Mouse (Mus musculus) kidney, postnatal 0 days (tissue): Measurements from ENCODE around the gene Znrf1. TPM values are rescaled to one million over a fixed set of nuclear protein-coding genes. Genes with fewer than 3 reads are reported as not detected.

ENCODE experiments used
- ATAC-seq: fragments of 200-750 bp; cut with Nextera tagmentation; replicated peaks from 2 replicates; pipeline ENCODE4 v1.8.0; 2017; ENCODE audit warnings: low read depth, moderate number of reproducible peaks, moderate TSS enrichment, moderate library complexity; ENCODE audit not compliant: low FRiP score
- DNase-seq: peaks from one replicate; pipeline ENCODE4 v3.0.0-alpha.2; 2016; ENCODE audit warnings: low spot score
- H3K27ac ChIP-seq: fragments of 300-500 bp; sonication (generic); 2 replicates; pipeline ENCODE4 v1.5.1; 2014; ENCODE audit warnings: mild to moderate bottlenecking
- H3K27me3 ChIP-seq: fragments of 300-500 bp; sonication (generic); 2 replicates; pipeline ENCODE4 v1.6.1; 2014; ENCODE audit warnings: low read length, mixed read lengths; ENCODE audit not compliant: insufficient read depth
- H3K36me3 ChIP-seq: fragments of 300-500 bp; sonication (generic); 2 replicates; pipeline ENCODE4 v1.6.1; 2014; ENCODE audit warnings: low read length, mixed read lengths; ENCODE audit not compliant: insufficient read depth
- H3K4me1 ChIP-seq: fragments of 300-500 bp; sonication (generic); replicated peaks from 2 replicates; pipeline ENCODE4 v1.6.1; 2014; ENCODE audit warnings: antibody characterized with exemption, low read length, mixed read lengths; ENCODE audit not compliant: insufficient read depth
- H3K4me2 ChIP-seq: fragments of 300-500 bp; sonication (generic); 2 replicates; pipeline ENCODE4 v1.6.1; 2014; ENCODE audit warnings: mild to moderate bottlenecking, low read length, moderate library complexity, mixed read lengths
- H3K4me3 ChIP-seq: fragments of 300-500 bp; sonication (generic); replicated peaks from 2 replicates; pipeline ENCODE4 v1.5.1; 2014; ENCODE audit warnings: low read depth, low read length
- H3K9ac ChIP-seq: fragments of 300-500 bp; sonication (generic); 2 replicates; pipeline ENCODE4 v1.6.1; 2014; ENCODE audit warnings: low read depth, low read length
- H3K9me3 ChIP-seq: fragments of 300-500 bp; sonication (generic); replicated peaks from 2 replicates; pipeline ENCODE4 v1.6.1; 2016; ENCODE audit warnings: low read length, inconsistent platforms, mixed read lengths
- CTCF ChIP-seq: IDR thresholded peaks from 2 replicates; pipeline ENCODE4 v1.5.1; 2016; ENCODE audit warnings: antibody characterized with exemption, low read depth, mild to moderate bottlenecking, moderate library complexity
- WGBS: fragments of 180-500 bp; shearing (Covaris S2); extraction: QIAGEN DNeasy Blood & Tissue Kit; methylation state at CpG from one replicate; pipeline ENCODE4 v1.1.7; 2014; 5-methylcytosine and 5-hydroxymethylcytosine counted together
- polyA plus RNA-seq: library from polyadenylated mRNA; unstranded; fragments of >200 nt; fragmentation: Nextera tagmentation; extraction: Ambion mirVana; gene quantifications from 2 replicates; pipeline ENCODE4 v1.2.1, GENCODE M21; 2015

The Znrf1 gene
- polyA plus RNA-seq, 1 experiment from 2014 or later = 22.5 TPM

GRCm38 (mm10) chr8:111624081-111624852 is 88.4 kb downstream of the Znrf1 start:
- H3K27ac ChIP-seq = peak overlapping the region; percentile 63
- ATAC-seq (peak; percentile 75), DNase-seq (peak; percentile 28)
- TF ChIP-seq CTCF = no peak
- no peaks in the 10 kb centered on the region for H3K27me3 ChIP-seq
- H3K4me1 ChIP-seq = no peaks in the 10 kb centered on the region
- WGBS = 75% methylated on average over 12 of the region's 12 CpGs
- no peak overlapping the region for H3K4me3 ChIP-seq
- H3K36me3 ChIP-seq = peaks cover 13% of the 10 kb centered on the region; the same call in 1 of the 2 replicates
- no peaks in the 10 kb centered on the region for H3K9me3 ChIP-seq
- no peak overlapping the region for H3K9ac ChIP-seq
- H3K4me2 ChIP-seq = no peak overlapping the region

- Histone ChIP-seq H3K27ac (peak overlapping the region; percentile 63), H3K4me1 (no peaks in the 10 kb centered on the region), H3K4me2 (no peak overlapping the region), H3K9me3 (no peaks in the 10 kb centered on the region), H3K9ac (no peak overlapping the region), H3K4me3 (no peak overlapping the region), H3K27me3 (no peaks in the 10 kb centered on the region), H3K36me3 (peaks cover 13% of the 10 kb centered on the region; the same call in 1 of the 2 replicates)
- DNase-seq = no peak
- WGBS = 87% methylated on average over 10 of the region's 10 CpGs
- no peak for ATAC-seq
- TF ChIP-seq CTCF = no peak
These were observed 88.9 kb downstream of the Znrf1 start for GRCm38 (mm10) chr8:111624853-111625221.

GRCm38 (mm10) chr8:111625694-111626527 is 90.0 kb downstream of the Znrf1 start:
- DNase-seq (peak; percentile 86), ATAC-seq (no peak)
- Histone ChIP-seq H3K4me1 (0 out of 2 replicates have a peak, but pooled peaks cover 3% of the 10 kb centered on the region), H3K27ac (no peak overlapping the region), H3K9ac (peak overlapping the region; percentile 20; the same call in 1 of the 2 replicates), H3K4me2 (no peak overlapping the region), H3K36me3 (peaks cover 13% of the 10 kb centered on the region; the same call in 1 of the 2 replicates), H3K9me3 (no peaks in the 10 kb centered on the region), H3K4me3 (no peak overlapping the region), H3K27me3 (no peaks in the 10 kb centered on the region)
- TF ChIP-seq CTCF = peak; percentile 92
- WGBS = 31% methylated on average over 6 of the region's 6 CpGs

- Histone ChIP-seq H3K27me3 (no peaks in the 10 kb centered on the region), H3K4me3 (no peak overlapping the region), H3K4me2 (no peak overlapping the region), H3K9ac (no peak overlapping the region), H3K9me3 (no peaks in the 10 kb centered on the region), H3K4me1 (0 out of 2 replicates have a peak, but pooled peaks cover 3% of the 10 kb centered on the region), H3K27ac (no peak overlapping the region), H3K36me3 (peaks cover 11% of the 10 kb centered on the region; the same call in 1 of the 2 replicates)
- WGBS = 66% methylated on average over 8 of the region's 8 CpGs
- no peak for DNase-seq
- ATAC-seq = no peak
- TF ChIP-seq CTCF = no peak
These were observed 90.6 kb downstream of the Znrf1 start for GRCm38 (mm10) chr8:111626528-111626820.

- ATAC-seq (no peak), DNase-seq (no peak)
- no peaks in the 10 kb centered on the region for H3K9me3 ChIP-seq
- no peak overlapping the region for H3K4me3 ChIP-seq
- H3K4me2 ChIP-seq = no peak overlapping the region
- TF ChIP-seq CTCF = no peak
- 0 out of 2 replicates have a peak, but pooled peaks cover 3% of the 10 kb centered on the region for H3K4me1 ChIP-seq
- 82% methylated on average over 14 of the region's 14 CpGs for WGBS
- H3K36me3 ChIP-seq = 0 out of 2 replicates have a peak, but pooled peaks cover 8% of the 10 kb centered on the region
- no peak overlapping the region for H3K27ac ChIP-seq
- H3K9ac ChIP-seq = no peak overlapping the region
- H3K27me3 ChIP-seq = no peaks in the 10 kb centered on the region
These were observed 91.0 kb downstream of the Znrf1 start for GRCm38 (mm10) chr8:111626933-111627332.

- ATAC-seq = no peak
These were observed 92.0 kb downstream of the Znrf1 start for GRCm38 (mm10) chr8:111627923-111628322.

More at GRCm38 (mm10) chr8:111627923-111628322, 92.0 kb downstream of the Znrf1 start:
- Histone ChIP-seq H3K4me2 (no peak overlapping the region), H3K9ac (no peak overlapping the region), H3K4me3 (no peak overlapping the region), H3K9me3 (no peaks in the 10 kb centered on the region), H3K27ac (no peak overlapping the region), H3K27me3 (no peaks in the 10 kb centered on the region), H3K4me1 (0 out of 2 replicates have a peak, but pooled peaks cover 3% of the 10 kb centered on the region), H3K36me3 (0 out of 2 replicates have a peak, but pooled peaks cover 1% of the 10 kb centered on the region)
- no peak for TF ChIP-seq CTCF
- DNase-seq = no peak
- WGBS = 95% methylated on average over 9 of the region's 9 CpGs
